Mouse (Mus musculus) limb, embryonic 15.5 days (tissue): ENCODE data around the gene Epn3. TPM values are rescaled to one million over a fixed set of nuclear protein-coding genes. Genes with fewer than 3 reads are reported as not detected.

Source experiments
- ATAC-seq: fragments of 200-750 bp; cut with Nextera tagmentation; 2 replicates; pipeline ENCODE4 v1.8.0; 2017; ENCODE audit warnings: low read depth, moderate TSS enrichment; ENCODE audit not compliant: insufficient number of reproducible peaks, low FRiP score, low TSS enrichment
- H3K27ac ChIP-seq: fragments of 300-500 bp; sonication (generic); 2 replicates; pipeline ENCODE4 v1.5.1; 2015; ENCODE audit warnings: moderate library complexity, mild to moderate bottlenecking, inconsistent platforms
- H3K27me3 ChIP-seq: fragments of 300-500 bp; sonication (generic); 2 replicates; pipeline ENCODE4 v1.6.1; 2015; ENCODE audit warnings: inconsistent platforms
- H3K36me3 ChIP-seq: fragments of 300-500 bp; sonication (generic); 2 replicates; pipeline ENCODE4 v1.6.1; 2015; ENCODE audit warnings: inconsistent platforms
- H3K4me1 ChIP-seq: fragments of 300-500 bp; sonication (generic); 2 replicates; pipeline ENCODE4 v1.6.1; 2015; ENCODE audit warnings: inconsistent platforms
- H3K4me2 ChIP-seq: fragments of 300-500 bp; sonication (generic); 2 replicates; pipeline ENCODE4 v1.6.1; 2015; ENCODE audit warnings: mild to moderate bottlenecking, inconsistent platforms
- H3K4me3 ChIP-seq: fragments of 300-500 bp; sonication (generic); 2 replicates; pipeline ENCODE4 v1.5.1; 2015; ENCODE audit warnings: mild to moderate bottlenecking, inconsistent platforms
- H3K9ac ChIP-seq: fragments of 300-500 bp; sonication (generic); 2 replicates; pipeline ENCODE4 v1.6.1; 2015; ENCODE audit warnings: inconsistent platforms
- H3K9me3 ChIP-seq: fragments of 300-500 bp; sonication (generic); 2 replicates; pipeline ENCODE4 v1.6.1; 2016; ENCODE audit warnings: inconsistent platforms
- WGBS: fragments of 180-500 bp; shearing (Covaris S2); methylation state at CpG from one replicate; pipeline ENCODE4 v1.1.7; 2015; 5-methylcytosine and 5-hydroxymethylcytosine counted together
- polyA plus RNA-seq: library from polyadenylated mRNA; unstranded; fragments of >200 nt; fragmentation: Nextera tagmentation; extraction: Ambion mirVana; gene quantifications from 2 replicates; pipeline ENCODE4 v1.2.1, GENCODE M21; 2015

Gene Epn3
- polyA plus RNA-seq, 1 experiment from 2014 or later: 11.1 TPM

DNA sequence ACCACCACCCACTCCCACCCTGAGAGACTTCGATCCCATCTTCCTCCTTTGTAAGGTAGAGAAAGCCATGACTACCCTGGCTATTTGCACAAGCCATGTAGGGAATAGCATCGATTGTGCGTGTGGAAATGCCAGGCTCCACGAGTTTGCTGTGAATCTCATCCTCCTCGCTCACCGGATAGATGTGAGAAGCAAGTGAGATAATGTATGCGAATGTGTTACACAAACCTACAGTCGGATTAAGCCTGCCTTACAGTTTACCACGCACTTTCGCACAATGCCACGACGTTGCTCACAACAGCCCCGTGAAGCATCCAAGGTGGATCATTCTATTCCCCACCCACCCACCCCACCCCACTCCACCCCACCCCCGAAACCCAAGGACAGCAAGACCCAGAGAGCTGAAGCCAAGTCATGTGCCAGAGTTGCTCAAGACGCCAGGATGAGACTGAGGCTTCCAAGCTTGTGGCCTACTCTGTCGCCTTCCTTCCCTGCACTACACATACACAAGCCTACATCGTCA is 33.4 kb downstream of the Epn3 start:
- ATAC-seq: no peak
- Histone ChIP-seq H3K4me1 (peaks cover 71% of the 10 kb centered on the region), H3K27ac (peak overlapping the region; percentile 33; the same call in 1 of the 2 replicates)

DNA sequence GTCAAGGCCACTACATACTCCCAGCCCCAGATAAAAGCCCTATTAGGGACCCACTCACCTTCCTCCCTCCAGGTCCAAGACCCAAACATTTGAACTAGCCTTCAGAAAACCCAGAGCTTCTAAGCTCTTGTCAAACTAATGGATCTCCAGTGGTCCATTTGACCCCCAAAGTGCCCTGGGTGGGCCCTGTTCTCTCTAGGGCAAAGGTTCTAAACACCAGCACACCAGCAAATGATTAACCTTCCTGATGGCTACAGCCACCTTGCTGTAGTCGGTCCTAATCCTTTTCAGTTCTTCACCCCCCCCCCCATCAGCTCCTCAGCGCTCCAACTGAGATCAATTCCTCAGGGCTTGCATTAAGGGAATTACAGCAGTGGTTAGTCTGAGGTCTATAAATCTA is 35.6 kb downstream of the Epn3 start:
- Histone ChIP-seq H3K4me2 (no peak overlapping the region), H3K9me3 (no peaks in the 10 kb centered on the region), H3K9ac (no peak overlapping the region), H3K4me3 (no peak overlapping the region), H3K27me3 (no peaks in the 10 kb centered on the region), H3K27ac (no peak overlapping the region), H3K36me3 (peaks cover 40% of the 10 kb centered on the region), H3K4me1 (peaks cover 55% of the 10 kb centered on the region)
- 17% methylated on average over 2 of the region's 2 CpGs for WGBS
- ATAC-seq: no peak

More for the DNA sequence above, 33.4 kb downstream of the Epn3 start:
- Histone ChIP-seq H3K27me3 (no peaks in the 10 kb centered on the region), H3K4me3 (no peak overlapping the region), H3K9ac (no peak overlapping the region), H3K9me3 (no peaks in the 10 kb centered on the region), H3K4me2 (no peak overlapping the region), H3K36me3 (peaks cover 19% of the 10 kb centered on the region)
- WGBS: 82% methylated on average over 17 of the region's 17 CpGs

DNA sequence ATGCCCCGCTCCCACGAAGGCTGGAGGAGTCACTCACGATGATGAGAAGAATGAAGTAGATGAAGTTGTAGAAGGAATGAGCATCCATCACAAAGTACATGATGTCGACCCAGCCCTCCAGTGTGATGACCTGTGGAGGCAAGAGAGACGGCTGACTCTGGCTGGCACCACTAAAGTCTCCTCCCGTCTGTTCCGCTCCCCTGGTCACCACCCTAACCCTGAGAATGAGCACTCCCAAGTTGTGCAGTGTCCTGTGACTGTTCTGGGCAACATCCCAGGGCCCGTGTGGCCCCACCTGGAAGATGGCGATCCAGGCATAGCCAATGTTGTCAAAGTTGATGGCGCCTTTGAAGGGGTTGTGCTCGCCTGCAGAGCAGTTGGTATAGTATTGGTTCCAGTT is 37.9 kb downstream of the Epn3 start:
- ATAC-seq: no peak
- no peak overlapping the region for H3K27ac ChIP-seq
- 91% methylated on average over 11 of the region's 11 CpGs for WGBS
- peaks cover 41% of the 10 kb centered on the region for H3K4me1 ChIP-seq
- no peaks in the 10 kb centered on the region for H3K27me3 ChIP-seq
- H3K36me3 ChIP-seq: peaks cover 60% of the 10 kb centered on the region
- H3K9me3 ChIP-seq: no peaks in the 10 kb centered on the region
- no peak overlapping the region for H3K9ac ChIP-seq
- no peak overlapping the region for H3K4me2 ChIP-seq
- H3K4me3 ChIP-seq: no peak overlapping the region

DNA sequence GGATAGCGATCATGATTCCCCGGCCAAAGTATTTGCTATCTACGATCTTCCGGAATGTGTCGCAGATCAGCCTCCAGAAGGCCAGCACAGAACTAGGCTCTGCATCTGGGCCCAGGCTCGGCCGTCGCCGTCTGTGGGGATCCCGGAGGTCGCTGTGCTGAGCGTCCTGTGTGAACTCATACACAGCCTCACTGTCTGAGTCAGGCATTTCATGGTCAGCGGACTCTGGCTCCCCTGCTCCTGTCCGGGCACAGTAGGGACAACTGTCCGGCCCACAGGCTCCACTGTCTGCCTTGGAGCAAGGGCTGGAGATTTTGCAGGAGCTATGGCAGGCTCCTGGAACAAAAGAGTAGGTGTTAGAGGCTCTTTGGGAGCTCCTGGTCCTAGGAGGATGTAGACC is 42.8 kb downstream of the Epn3 start:
- Histone ChIP-seq H3K27me3 (no peaks in the 10 kb centered on the region), H3K27ac (no peak overlapping the region), H3K4me2 (no peak overlapping the region), H3K9ac (no peak overlapping the region), H3K9me3 (no peaks in the 10 kb centered on the region), H3K36me3 (peaks cover 77% of the 10 kb centered on the region), H3K4me3 (no peak overlapping the region), H3K4me1 (peaks cover 30% of the 10 kb centered on the region)
- ATAC-seq: no peak
- WGBS: 87% methylated on average over 15 of the region's 15 CpGs

DNA sequence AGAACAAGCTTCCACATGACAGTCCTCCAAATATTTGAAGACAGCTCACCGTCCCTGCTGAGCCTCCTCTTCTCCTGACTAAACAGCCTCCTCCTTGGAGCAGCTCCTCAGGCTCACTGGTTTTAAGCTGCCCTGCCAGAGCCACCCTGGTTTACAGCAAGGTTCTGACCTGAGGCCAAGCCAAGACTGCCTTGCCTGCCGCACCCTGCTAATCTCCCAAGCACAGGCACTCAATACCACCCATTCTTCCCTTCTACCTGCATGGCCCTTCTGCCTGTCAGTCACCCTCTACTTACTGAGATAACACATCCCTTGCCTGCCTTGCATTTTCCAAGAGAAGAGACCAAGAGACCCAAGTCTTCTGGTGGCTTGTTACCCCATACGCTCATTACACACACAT is 43.4 kb downstream of the Epn3 start:
- no peaks in the 10 kb centered on the region for H3K27me3 ChIP-seq
- H3K4me3 ChIP-seq: no peak overlapping the region
- H3K9me3 ChIP-seq: no peaks in the 10 kb centered on the region
- H3K4me1 ChIP-seq: peaks cover 31% of the 10 kb centered on the region
- H3K9ac ChIP-seq: no peak overlapping the region
- ATAC-seq: no peak
- peaks cover 71% of the 10 kb centered on the region for H3K36me3 ChIP-seq
- WGBS: 67% methylated on average over 3 of the region's 3 CpGs
- no peak overlapping the region for H3K27ac ChIP-seq
- H3K4me2 ChIP-seq: no peak overlapping the region

DNA sequence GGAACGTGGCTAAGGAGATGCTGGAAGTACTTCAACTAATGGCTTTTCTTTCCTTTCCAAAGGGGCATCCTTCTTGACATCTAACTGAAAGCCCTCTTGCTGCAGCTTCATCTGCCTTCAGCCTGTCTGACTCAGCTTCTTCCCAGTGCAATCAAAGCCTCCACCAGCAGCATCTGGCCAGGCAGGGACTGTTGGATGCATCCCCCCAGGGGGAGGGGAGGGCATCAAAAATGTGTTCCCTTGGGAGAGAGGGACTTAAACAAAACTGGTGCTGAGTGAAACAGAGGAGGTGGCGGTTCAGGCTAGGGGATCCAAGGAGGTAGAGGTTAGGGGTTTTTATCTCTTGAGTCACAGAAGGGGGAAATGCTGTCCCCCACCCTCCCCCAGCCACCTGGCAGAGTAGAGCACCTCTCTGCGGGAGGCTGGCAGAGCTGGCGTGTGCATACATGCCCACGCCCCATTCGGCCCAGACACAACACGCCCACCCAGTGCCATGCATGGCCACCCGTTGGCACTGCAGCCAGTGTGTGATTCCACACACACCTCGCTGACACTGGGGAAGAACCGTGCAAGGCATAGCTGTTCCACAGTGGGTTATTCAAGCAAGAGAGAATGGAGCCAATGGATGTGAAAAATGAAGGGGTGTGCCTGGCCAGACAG is 44.5 kb downstream of the Epn3 start:
- H3K4me1 ChIP-seq: peaks cover 41% of the 10 kb centered on the region
- ATAC-seq: no peak
- H3K27ac ChIP-seq: no peak overlapping the region
- peaks cover 61% of the 10 kb centered on the region for H3K36me3 ChIP-seq
- no peaks in the 10 kb centered on the region for H3K9me3 ChIP-seq
- no peak overlapping the region for H3K4me3 ChIP-seq
- WGBS: 70% methylated on average over 10 of the region's 10 CpGs
- no peaks in the 10 kb centered on the region for H3K27me3 ChIP-seq
- no peak overlapping the region for H3K4me2 ChIP-seq
- no peak overlapping the region for H3K9ac ChIP-seq

DNA sequence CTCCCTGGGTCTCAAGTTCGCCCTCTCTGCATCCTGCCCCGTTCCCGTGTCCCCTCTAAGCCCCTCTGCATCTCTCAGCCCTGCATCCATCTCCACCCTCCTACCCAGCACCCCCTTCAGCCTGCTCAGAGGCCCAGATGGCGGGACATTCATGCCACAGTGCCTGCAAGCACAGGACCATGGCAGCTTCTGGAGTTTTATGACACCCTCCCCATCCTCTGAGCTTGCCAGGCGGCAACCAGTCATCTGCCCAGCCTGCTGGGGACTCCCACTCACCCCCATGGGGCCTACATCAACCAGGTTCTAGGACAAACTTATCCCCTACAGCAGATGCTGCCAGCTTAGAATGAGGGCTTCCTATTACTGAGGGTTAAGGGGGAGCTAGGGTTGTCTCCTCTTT is 45.0 kb downstream of the Epn3 start:
- ATAC-seq: no peak
- Histone ChIP-seq H3K9me3 (no peaks in the 10 kb centered on the region), H3K4me1 (peaks cover 45% of the 10 kb centered on the region), H3K36me3 (peaks cover 59% of the 10 kb centered on the region), H3K27me3 (no peaks in the 10 kb centered on the region), H3K4me3 (no peak overlapping the region), H3K4me2 (no peak overlapping the region), H3K9ac (no peak overlapping the region), H3K27ac (no peak overlapping the region)
- WGBS: 63% methylated on average over 5 of the region's 5 CpGs

DNA sequence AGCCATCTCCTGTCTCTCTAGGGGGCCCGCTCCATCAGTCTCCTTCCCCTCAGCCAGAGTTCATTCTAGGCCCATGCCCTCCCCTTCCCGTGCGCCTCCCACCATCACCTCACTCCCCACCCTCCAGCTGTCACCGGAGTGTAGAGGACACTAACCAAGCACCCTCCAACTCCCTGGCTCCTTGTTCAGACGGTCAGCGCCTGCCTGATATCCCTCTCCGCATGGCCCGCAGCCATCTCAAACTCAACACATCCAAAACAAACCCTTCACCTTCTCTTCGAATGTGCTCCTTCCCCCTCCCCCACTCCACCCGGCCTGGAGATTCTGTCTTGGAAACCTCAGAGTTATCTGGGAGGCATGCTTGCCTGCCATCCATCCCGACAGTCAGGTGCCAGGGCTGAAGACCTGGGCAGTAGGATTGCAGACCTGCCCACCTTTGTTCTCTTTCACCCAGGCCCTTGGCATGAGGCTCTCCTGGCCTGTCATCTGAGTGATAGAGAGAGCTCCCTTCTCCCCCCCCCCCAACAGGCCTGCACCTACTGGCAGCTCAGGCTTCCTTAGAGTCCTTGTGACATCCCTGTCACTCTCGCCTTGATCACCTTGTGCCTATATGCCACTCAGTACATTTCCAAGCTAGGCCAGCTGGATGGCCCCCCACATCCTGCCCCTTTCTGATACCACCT is 48.5 kb downstream of the Epn3 start:
- 48% methylated on average over 12 of the region's 12 CpGs for WGBS
- ATAC-seq: 0 out of 2 replicates have a peak, but pooled peaks have one; percentile 26
- Histone ChIP-seq H3K27me3 (no peaks in the 10 kb centered on the region), H3K4me1 (peaks cover 38% of the 10 kb centered on the region), H3K9ac (no peak overlapping the region), H3K4me2 (no peak overlapping the region), H3K36me3 (peaks cover 37% of the 10 kb centered on the region), H3K4me3 (no peak overlapping the region), H3K27ac (no peak overlapping the region), H3K9me3 (no peaks in the 10 kb centered on the region)

DNA sequence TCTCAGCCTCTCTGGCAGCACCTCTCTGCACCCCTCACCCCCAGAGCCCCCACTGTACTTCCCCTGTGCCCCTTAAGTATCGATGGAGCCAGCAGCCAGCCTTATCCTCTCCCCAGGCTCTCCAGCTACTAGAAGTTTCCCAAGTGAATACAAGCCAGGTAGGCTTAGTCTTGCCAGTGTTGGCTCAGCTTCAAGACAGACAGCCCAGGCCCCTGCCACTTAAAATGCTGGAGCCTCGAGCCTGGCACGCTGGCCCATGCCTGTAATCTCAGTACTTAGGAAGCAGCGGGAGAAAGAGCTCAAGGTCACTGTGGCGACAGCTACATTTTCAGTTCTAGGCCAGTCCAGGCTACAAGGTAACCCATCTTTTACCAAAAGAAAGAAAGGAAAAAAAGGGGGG is 49.9 kb downstream of the Epn3 start:
- Histone ChIP-seq H3K27ac (0 out of 2 replicates have a peak overlapping the region, but pooled peaks have one; percentile 22), H3K27me3 (no peaks in the 10 kb centered on the region), H3K9me3 (no peaks in the 10 kb centered on the region), H3K4me1 (peaks cover 38% of the 10 kb centered on the region), H3K36me3 (peaks cover 24% of the 10 kb centered on the region), H3K4me2 (no peak overlapping the region), H3K4me3 (no peak overlapping the region), H3K9ac (no peak overlapping the region)
- ATAC-seq: no peak
- WGBS: 54% methylated on average over 5 of the region's 5 CpGs

DNA sequence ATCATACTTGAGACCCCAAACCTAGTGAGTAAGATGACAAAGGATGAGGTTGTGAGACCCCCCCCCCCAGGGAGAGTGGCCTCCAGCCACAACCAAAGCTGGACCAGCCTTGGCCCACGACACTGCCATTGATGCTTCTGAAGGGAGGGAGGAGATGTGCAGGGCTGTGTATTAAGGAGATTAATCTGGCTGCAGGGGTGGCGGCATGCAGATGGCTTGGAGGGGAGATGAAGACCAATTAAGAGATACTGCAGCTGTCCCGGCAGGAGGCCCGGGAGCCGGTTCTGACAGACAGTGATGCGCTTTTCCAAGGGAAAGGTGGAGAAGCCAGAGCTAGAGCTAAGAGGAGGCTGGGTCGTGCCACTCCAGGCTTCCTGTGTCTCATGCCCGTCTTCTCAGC is 50.5 kb downstream of the Epn3 start:
- no peak overlapping the region for H3K27ac ChIP-seq
- H3K9me3 ChIP-seq: no peaks in the 10 kb centered on the region
- ATAC-seq: no peak
- no peak overlapping the region for H3K4me2 ChIP-seq
- no peak overlapping the region for H3K4me3 ChIP-seq
- WGBS: 52% methylated on average over 8 of the region's 8 CpGs
- H3K36me3 ChIP-seq: peaks cover 24% of the 10 kb centered on the region; the same call in 1 of the 2 replicates
- H3K27me3 ChIP-seq: no peaks in the 10 kb centered on the region
- H3K9ac ChIP-seq: no peak overlapping the region
- peaks cover 43% of the 10 kb centered on the region for H3K4me1 ChIP-seq

DNA sequence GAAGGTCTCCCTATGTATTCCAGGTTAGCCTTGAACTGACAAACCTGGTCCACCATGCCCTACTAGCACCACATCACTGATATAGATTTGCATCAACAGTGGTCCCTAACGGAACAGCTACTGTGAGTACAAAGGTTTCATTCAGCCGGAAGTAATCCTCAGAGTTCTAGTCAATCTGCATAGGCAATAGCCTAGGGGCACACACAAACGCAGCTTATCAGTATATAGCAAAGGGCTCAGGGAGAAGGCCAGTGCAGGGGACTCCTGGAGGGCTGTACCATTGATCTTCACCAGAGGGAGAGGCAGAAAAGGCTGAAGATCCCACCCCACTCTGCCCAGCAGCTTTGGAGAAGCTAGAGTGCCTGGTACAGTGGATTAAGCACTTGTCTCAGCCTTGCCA is 52.8 kb downstream of the Epn3 start:
- Histone ChIP-seq H3K4me2 (no peak overlapping the region), H3K4me3 (no peak overlapping the region), H3K4me1 (peaks cover 65% of the 10 kb centered on the region), H3K9ac (no peak overlapping the region), H3K9me3 (no peaks in the 10 kb centered on the region), H3K27me3 (no peaks in the 10 kb centered on the region), H3K27ac (no peak overlapping the region), H3K36me3 (peaks cover 29% of the 10 kb centered on the region)
- 38% methylated on average over 3 of the region's 3 CpGs for WGBS
- no peak for ATAC-seq

DNA sequence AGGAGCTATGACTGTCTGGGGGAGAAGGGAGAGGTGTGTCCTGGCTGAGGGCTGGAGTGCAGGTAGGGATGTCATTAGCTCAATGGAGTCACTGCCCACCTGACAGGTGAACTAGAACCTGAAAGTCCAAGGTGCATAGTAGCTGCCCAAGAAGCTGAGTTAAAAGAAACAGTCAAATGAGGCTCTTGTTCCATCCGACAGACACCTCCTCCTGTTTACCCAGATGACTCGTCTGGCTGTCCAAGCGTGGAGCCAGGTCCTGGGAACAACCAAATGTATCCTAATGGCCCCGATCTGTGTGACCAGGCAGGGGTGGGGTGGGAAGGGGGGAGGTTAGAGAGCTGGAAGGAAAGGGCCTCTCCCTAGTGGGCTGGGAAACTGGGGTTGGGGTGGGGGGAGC is 54.5 kb downstream of the Epn3 start:
- no peak for ATAC-seq
- Histone ChIP-seq H3K36me3 (peaks cover 41% of the 10 kb centered on the region), H3K4me2 (no peak overlapping the region), H3K27me3 (no peaks in the 10 kb centered on the region), H3K4me1 (peaks cover 61% of the 10 kb centered on the region), H3K9me3 (no peaks in the 10 kb centered on the region), H3K27ac (peak overlapping the region; percentile 24; the same call in 1 of the 2 replicates), H3K9ac (no peak overlapping the region), H3K4me3 (no peak overlapping the region)
- WGBS: 40% methylated on average over 4 of the region's 4 CpGs
